Mouse (Mus musculus) activated CD4-positive, CD25-positive, alpha-beta regulatory T cell, adult 9 weeks (primary cell): ENCODE results near the gene Tmem159. TPM values are rescaled to one million over a fixed set of nuclear protein-coding genes. Genes with fewer than 3 reads are reported as not detected.

Experiments
- polyA plus RNA-seq: library from polyadenylated mRNA; unstranded; fragments of 100-300 nt; shearing (Covaris generic); gene quantifications from one replicate; pipeline ENCODE4 v1.2.1, GENCODE M21; 2017

Gene Tmem159
- polyA plus RNA-seq = 5.8 TPM

DNA sequence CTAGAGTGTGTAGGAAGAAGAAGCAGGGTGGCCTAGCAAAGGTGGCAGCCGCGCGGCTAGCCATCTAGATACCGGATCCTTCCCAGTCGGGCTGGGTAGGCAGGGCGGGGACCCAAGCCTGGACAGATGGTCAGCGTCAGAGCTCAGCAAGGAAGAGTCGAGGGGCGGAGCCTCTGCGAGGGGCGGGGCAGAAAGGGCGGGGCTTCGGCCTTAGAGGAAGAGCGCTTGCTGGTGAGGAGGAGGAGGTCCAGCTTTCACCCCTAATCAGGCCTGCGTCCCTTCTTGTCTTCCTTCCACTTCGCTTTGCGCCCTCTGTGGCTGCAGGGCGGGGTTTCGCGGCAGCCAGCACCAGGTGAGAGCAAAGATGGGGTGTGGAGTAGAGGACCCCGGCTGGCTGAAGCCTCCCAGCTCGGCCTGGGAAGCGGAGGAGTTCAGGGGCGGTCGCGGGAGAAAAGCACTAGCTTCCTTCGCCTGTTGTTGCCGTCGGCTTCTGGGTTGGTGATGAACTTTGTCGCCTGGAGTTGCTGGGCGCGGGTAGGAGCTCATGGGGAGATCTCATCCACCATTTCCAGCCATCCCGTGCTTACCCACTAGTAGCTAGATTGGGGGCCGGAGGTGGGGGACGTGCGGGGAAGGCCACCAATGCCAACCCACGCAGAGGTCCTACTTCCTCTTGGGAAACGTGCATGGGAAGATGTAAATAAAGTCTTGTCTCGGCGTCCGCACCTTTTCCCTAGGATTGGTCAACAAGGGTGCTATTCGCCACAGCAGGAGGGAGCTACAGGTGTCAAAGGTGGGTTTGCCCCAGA is at the start of gene Tmem159:
Gene Tmem159 (plus strand): TSS at position 190 of the 809 bp plus-strand sequence.

GRCm38 (mm10) chr7:120095180-120095579 is 7.0 kb upstream of the Tmem159 start, which contains the start of gene Dnah3:
TSS of gene Dnah3 (minus strand) at chr7:120095280.

GRCm38 (mm10) chr7:120145191-120145590 is 43.0 kb downstream of the Tmem159 start, which contains the start of gene Zp2:
TSS of gene Zp2 (minus strand) at chr7:120145291.

Other genes starting within 250 kb of the Tmem159 start
- gene Lyrm1, start 206.5 kb upstream of the Tmem159 start, polyA plus RNA-seq = 20.5 TPM
- 19.4 TPM for gene Dcun1d3, start 206.1 kb upstream of the Tmem159 start, polyA plus RNA-seq
- gene Dnah3, start 7.1 kb upstream of the Tmem159 start, polyA plus RNA-seq = not detected
- gene Zp2, start 42.9 kb downstream of the Tmem159 start, polyA plus RNA-seq = not detected
- not detected for gene Anks4b, start 71.5 kb downstream of the Tmem159 start, polyA plus RNA-seq
- not detected for gene Crym, start 99.8 kb downstream of the Tmem159 start, polyA plus RNA-seq
- gene Abca14, start 101.6 kb downstream of the Tmem159 start, polyA plus RNA-seq = not detected
- gene Abca15, start 226.3 kb downstream of the Tmem159 start, polyA plus RNA-seq = not detected